Mouse (Mus musculus): ENCODE data around the gene Ppara. TPM values are rescaled to one million over a fixed set of nuclear protein-coding genes. Genes with fewer than 3 reads are reported as not detected.

The Ppara gene
- total and polyA plus RNA-seq, 2 experiments from 2014 or later: 11.6 to 33.4 TPM

- Histone ChIP-seq H3K4me2 (ENCODE audit: low read depth, low read length) (no peak overlapping the region), H3K27me3 (ENCODE audit: control insufficient read depth, insufficient read depth, low read length) (no peaks in the 10 kb centered on the region), H3K4me1 (ENCODE audit: control insufficient read depth, insufficient read depth) (peaks cover 12% of the 10 kb centered on the region; the same call in 1 of the 2 replicates), H3K27ac (ENCODE audit: low read depth) (no peak overlapping the region), H3K36me3 (replicated peaks; ENCODE audit: control insufficient read depth, insufficient read depth, low read length) (peaks cover 98% of the 10 kb centered on the region), H3K4me3 (ENCODE audit: low read depth, low read length) (no peak overlapping the region), H3K9ac (replicated peaks; ENCODE audit: low read depth, low read length) (no peak overlapping the region), H3K9me3 (replicated peaks; ENCODE audit: control insufficient read depth, low read length) (no peaks in the 10 kb centered on the region)
- no peak for TF ChIP-seq EP300 (IDR thresholded peaks at IDR 0.05; ENCODE audit: low read depth)
- no peak for TF ChIP-seq CTCF (IDR thresholded peaks at IDR 0.05; ENCODE audit: low read depth)
- 80% methylated on average over 12 of the region's 13 CpGs for WGBS
- ATAC-seq (ENCODE audit: insufficient read depth, low read depth): no peak
- DNase-seq (ENCODE audit: low spot score): no peak
Measured at GRCm38 (mm10) chr15:85702411-85702951, 32.3 kb upstream of the Ppara start.

- Histone ChIP-seq H3K27me3 (ENCODE audit: control insufficient read depth, insufficient read depth, low read length) (no peaks in the 10 kb centered on the region), H3K4me3 (ENCODE audit: low read depth, low read length) (no peak overlapping the region), H3K4me1 (ENCODE audit: control insufficient read depth, insufficient read depth) (peaks cover 12% of the 10 kb centered on the region; the same call in 1 of the 2 replicates), H3K4me2 (ENCODE audit: low read depth, low read length) (no peak overlapping the region), H3K9ac (replicated peaks; ENCODE audit: low read depth, low read length) (no peak overlapping the region), H3K9me3 (replicated peaks; ENCODE audit: control insufficient read depth, low read length) (no peaks in the 10 kb centered on the region), H3K36me3 (replicated peaks; ENCODE audit: control insufficient read depth, insufficient read depth, low read length) (peaks cover 90% of the 10 kb centered on the region), H3K27ac (ENCODE audit: low read depth) (no peak overlapping the region)
- no peak for DNase-seq (ENCODE audit: low spot score)
- 60% methylated on average over 11 of the region's 11 CpGs for WGBS
- TF ChIP-seq EP300 (IDR thresholded peaks at IDR 0.05; ENCODE audit: low read depth) (no peak), CTCF (IDR thresholded peaks at IDR 0.05; ENCODE audit: low read depth) (no peak)
- ATAC-seq (ENCODE audit: insufficient read depth, low read depth): no peak
Measured at GRCm38 (mm10) chr15:85703194-85703641, 31.6 kb upstream of the Ppara start.

- WGBS: 89% methylated on average over 4 of the region's 4 CpGs
- Histone ChIP-seq H3K9ac (replicated peaks; ENCODE audit: low read depth, low read length) (no peak overlapping the region), H3K4me3 (ENCODE audit: low read depth, low read length) (no peak overlapping the region), H3K27me3 (ENCODE audit: control insufficient read depth, insufficient read depth, low read length) (no peaks in the 10 kb centered on the region), H3K4me2 (ENCODE audit: low read depth, low read length) (no peak overlapping the region), H3K9me3 (replicated peaks; ENCODE audit: control insufficient read depth, low read length) (no peaks in the 10 kb centered on the region), H3K27ac (ENCODE audit: low read depth) (no peak overlapping the region), H3K36me3 (replicated peaks; ENCODE audit: control insufficient read depth, insufficient read depth, low read length) (peaks cover 84% of the 10 kb centered on the region), H3K4me1 (ENCODE audit: control insufficient read depth, insufficient read depth) (peaks cover 7% of the 10 kb centered on the region)
- ATAC-seq (ENCODE audit: insufficient read depth, low read depth) (no peak), DNase-seq (ENCODE audit: low spot score) (no peak)
- TF ChIP-seq EP300 (IDR thresholded peaks at IDR 0.05; ENCODE audit: low read depth) (no peak), CTCF (IDR thresholded peaks at IDR 0.05; ENCODE audit: low read depth) (no peak)
Measured at GRCm38 (mm10) chr15:85703858-85704257, 30.9 kb upstream of the Ppara start.

- no peak overlapping the region for H3K27ac ChIP-seq (ENCODE audit: low read depth)
Measured at GRCm38 (mm10) chr15:85704341-85705012, 30.3 kb upstream of the Ppara start.

GRCm38 (mm10) chr15:85705013-85705528 lies 29.7 kb upstream of the Ppara start:
- peaks cover 16% of the 10 kb centered on the region for H3K4me1 ChIP-seq (ENCODE audit: control insufficient read depth, insufficient read depth)
- no peak overlapping the region for H3K9ac ChIP-seq (replicated peaks; ENCODE audit: low read depth, low read length)
- H3K27me3 ChIP-seq (ENCODE audit: control insufficient read depth, insufficient read depth, low read length): no peaks in the 10 kb centered on the region
- peaks cover 72% of the 10 kb centered on the region for H3K36me3 ChIP-seq (replicated peaks; ENCODE audit: control insufficient read depth, insufficient read depth, low read length)
- H3K9me3 ChIP-seq (replicated peaks; ENCODE audit: control insufficient read depth, low read length): no peaks in the 10 kb centered on the region
- TF ChIP-seq CTCF (IDR thresholded peaks at IDR 0.05; ENCODE audit: low read depth): no peak
- TF ChIP-seq EP300 (IDR thresholded peaks at IDR 0.05; ENCODE audit: low read depth): no peak
- H3K4me3 ChIP-seq (ENCODE audit: low read depth, low read length): no peak overlapping the region
- no peak overlapping the region for H3K27ac ChIP-seq (ENCODE audit: low read depth)
- DNase-seq (ENCODE audit: low spot score) (no peak), ATAC-seq (ENCODE audit: insufficient read depth, low read depth) (no peak)
- no peak overlapping the region for H3K4me2 ChIP-seq (ENCODE audit: low read depth, low read length)
- WGBS: 76% methylated on average over 9 of the region's 9 CpGs

More at GRCm38 (mm10) chr15:85704341-85705012, 30.3 kb upstream of the Ppara start:
- TF ChIP-seq EP300 (IDR thresholded peaks at IDR 0.05; ENCODE audit: low read depth) (no peak), CTCF (IDR thresholded peaks at IDR 0.05; ENCODE audit: low read depth) (no peak)
- Histone ChIP-seq H3K36me3 (replicated peaks; ENCODE audit: control insufficient read depth, insufficient read depth, low read length) (peaks cover 78% of the 10 kb centered on the region), H3K4me2 (ENCODE audit: low read depth, low read length) (no peak overlapping the region), H3K4me1 (ENCODE audit: control insufficient read depth, insufficient read depth) (peaks cover 11% of the 10 kb centered on the region), H3K9ac (replicated peaks; ENCODE audit: low read depth, low read length) (no peak overlapping the region), H3K27me3 (ENCODE audit: control insufficient read depth, insufficient read depth, low read length) (no peaks in the 10 kb centered on the region), H3K9me3 (replicated peaks; ENCODE audit: control insufficient read depth, low read length) (no peaks in the 10 kb centered on the region), H3K4me3 (ENCODE audit: low read depth, low read length) (no peak overlapping the region)
- ATAC-seq (ENCODE audit: insufficient read depth, low read depth): no peak
- WGBS: 82% methylated on average over 8 of the region's 8 CpGs
- DNase-seq (ENCODE audit: low spot score): no peak

Data from heart, postnatal 0 days (tissue).